Mouse (Mus musculus) hindbrain, embryonic 13.5 days (tissue): ENCODE measurements around the gene Dok7. TPM values are rescaled to one million over a fixed set of nuclear protein-coding genes. Genes with fewer than 3 reads are reported as not detected.
A peak's percentile ranks its signal among the peaks of the same experiment; 100 is the strongest.

Experiments used
- ATAC-seq: fragments of 200-750 bp; cut with Nextera tagmentation; 2 replicates; pipeline ENCODE4 v1.8.0; 2017; ENCODE audit warnings: moderate TSS enrichment; ENCODE audit not compliant: low FRiP score
- H3K27ac ChIP-seq: fragments of 300-500 bp; sonication (generic); 2 replicates; pipeline ENCODE4 v1.5.1; 2015; ENCODE audit warnings: inconsistent platforms, mild to moderate bottlenecking, moderate library complexity
- H3K27me3 ChIP-seq: fragments of 300-500 bp; sonication (generic); 2 replicates; pipeline ENCODE4 v1.6.1; 2015; ENCODE audit warnings: mild to moderate bottlenecking, inconsistent platforms
- H3K36me3 ChIP-seq: fragments of 300-500 bp; sonication (generic); 2 replicates; pipeline ENCODE4 v1.6.1; 2015; ENCODE audit warnings: mild to moderate bottlenecking, inconsistent platforms
- H3K4me1 ChIP-seq: fragments of 300-500 bp; sonication (generic); replicated peaks from 2 replicates; pipeline ENCODE4 v1.6.1; 2015; ENCODE audit warnings: inconsistent platforms
- H3K4me2 ChIP-seq: fragments of 300-500 bp; sonication (generic); 2 replicates; pipeline ENCODE4 v1.6.1; 2015; ENCODE audit warnings: inconsistent platforms, mild to moderate bottlenecking, moderate library complexity
- H3K4me3 ChIP-seq: fragments of 300-500 bp; sonication (generic); 2 replicates; pipeline ENCODE4 v1.5.1; 2015; ENCODE audit warnings: mild to moderate bottlenecking, inconsistent platforms
- H3K9ac ChIP-seq: fragments of 300-500 bp; sonication (generic); 2 replicates; pipeline ENCODE4 v1.6.1; 2015; ENCODE audit warnings: mild to moderate bottlenecking, inconsistent platforms
- H3K9me3 ChIP-seq: fragments of 300-500 bp; sonication (generic); 2 replicates; pipeline ENCODE4 v1.6.1; 2016; ENCODE audit warnings: inconsistent platforms
- WGBS: fragments of 180-500 bp; shearing (Covaris S2); methylation state at CpG from one replicate; pipeline ENCODE4 v1.1.7; 2015; 5-methylcytosine and 5-hydroxymethylcytosine counted together
- polyA plus RNA-seq: library from polyadenylated mRNA; unstranded; fragments of >200 nt; fragmentation: Nextera tagmentation; extraction: Ambion mirVana; gene quantifications from 2 replicates; pipeline ENCODE4 v1.2.1, GENCODE M21; 2015

Gene Dok7
- polyA plus RNA-seq, result 3.9 and 4.9 TPM in 2 replicates

- WGBS, result under 1% methylated on average over 60 of the region's 74 CpGs
- Histone ChIP-seq H3K4me2 (peak within 1 kb of the TSS; percentile 94), H3K27me3 (peaks cover 29% of the 10 kb centered on the region), H3K9me3 (no peaks in the 10 kb centered on the region), H3K27ac (peak within 1 kb of the TSS; percentile 48; the same call in 1 of the 2 replicates), H3K9ac (peak within 1 kb of the TSS; percentile 90), H3K36me3 (no peaks in the 10 kb centered on the region), H3K4me3 (peak within 1 kb of the TSS; percentile 59), H3K4me1 (peaks cover 24% of the 10 kb centered on the region)
- ATAC-seq, result peak; percentile 68
Measured at GRCm38 (mm10) chr5:35056604-35057432, at the start of gene Dok7. Gene Dok7, plus strand, starts transcription at chr5:35056766.

- no peak overlapping the region for H3K4me3 ChIP-seq
- no peak overlapping the region for H3K27ac ChIP-seq
- ATAC-seq, result no peak
- WGBS, result 89% methylated on average over 4 of the region's 4 CpGs
- no peak overlapping the region for H3K4me2 ChIP-seq
- H3K9ac ChIP-seq, result no peak overlapping the region
- H3K4me1 ChIP-seq, result peaks cover 12% of the 10 kb centered on the region
- no peaks in the 10 kb centered on the region for H3K9me3 ChIP-seq
- no peaks in the 10 kb centered on the region for H3K27me3 ChIP-seq
- H3K36me3 ChIP-seq, result peaks cover 18% of the 10 kb centered on the region
Measured at GRCm38 (mm10) chr5:35009163-35009562, 47.4 kb upstream of the Dok7 start.

- WGBS, result 79% methylated on average over 5 of the region's 5 CpGs
- no peaks in the 10 kb centered on the region for H3K27me3 ChIP-seq
- H3K27ac ChIP-seq, result no peak overlapping the region
- H3K9me3 ChIP-seq, result no peaks in the 10 kb centered on the region
- peaks cover 20% of the 10 kb centered on the region for H3K4me1 ChIP-seq
- H3K4me3 ChIP-seq, result no peak overlapping the region
- H3K9ac ChIP-seq, result no peak overlapping the region
- no peak for ATAC-seq
- peaks cover 13% of the 10 kb centered on the region for H3K36me3 ChIP-seq
- H3K4me2 ChIP-seq, result no peak overlapping the region
Measured at GRCm38 (mm10) chr5:35010656-35011055, 45.9 kb upstream of the Dok7 start.

- peaks cover 11% of the 10 kb centered on the region; the same call in 1 of the 2 replicates for H3K36me3 ChIP-seq
- ATAC-seq, result no peak
- no peaks in the 10 kb centered on the region for H3K27me3 ChIP-seq
- 91% methylated on average over 6 of the region's 6 CpGs for WGBS
- H3K27ac ChIP-seq, result no peak overlapping the region
- H3K4me3 ChIP-seq, result no peak overlapping the region
- H3K9ac ChIP-seq, result no peak overlapping the region
- H3K9me3 ChIP-seq, result no peaks in the 10 kb centered on the region
- peaks cover 20% of the 10 kb centered on the region for H3K4me1 ChIP-seq
- no peak overlapping the region for H3K4me2 ChIP-seq
Measured at GRCm38 (mm10) chr5:35011156-35011923, 45.2 kb upstream of the Dok7 start.

GRCm38 (mm10) chr5:35014036-35014435 is 42.5 kb upstream of the Dok7 start:
- peaks cover 5% of the 10 kb centered on the region; the same call in 1 of the 2 replicates for H3K36me3 ChIP-seq
- H3K4me2 ChIP-seq, result no peak overlapping the region
- peak overlapping the region; percentile 49 for H3K9ac ChIP-seq
- no peak overlapping the region for H3K4me3 ChIP-seq
- H3K27ac ChIP-seq, result peak overlapping the region; percentile 76
- H3K9me3 ChIP-seq, result no peaks in the 10 kb centered on the region
- whole genome bisulfite sequencing, result 33% methylated on average over 6 of the region's 6 CpGs
- ATAC-seq, result peak; percentile 74; the same call in 1 of the 2 replicates
- H3K4me1 ChIP-seq, result peaks cover 37% of the 10 kb centered on the region
- H3K27me3 ChIP-seq, result no peaks in the 10 kb centered on the region

- Histone ChIP-seq H3K27ac (no peak overlapping the region), H3K9ac (no peak overlapping the region), H3K9me3 (no peaks in the 10 kb centered on the region), H3K36me3 (peaks cover 37% of the 10 kb centered on the region), H3K4me1 (peaks cover 45% of the 10 kb centered on the region), H3K4me3 (no peak overlapping the region), H3K27me3 (no peaks in the 10 kb centered on the region), H3K4me2 (no peak overlapping the region)
- no peak for ATAC-seq
- WGBS, result 83% methylated on average over 9 of the region's 9 CpGs
Measured at GRCm38 (mm10) chr5:35019673-35020300, 36.8 kb upstream of the Dok7 start.

GRCm38 (mm10) chr5:35020410-35021241 is 35.9 kb upstream of the Dok7 start:
- H3K9ac ChIP-seq, result no peak overlapping the region
- ATAC-seq, result no peak
- H3K27ac ChIP-seq, result peak overlapping the region; percentile 40; the same call in 1 of the 2 replicates
- no peaks in the 10 kb centered on the region for H3K9me3 ChIP-seq
- no peak overlapping the region for H3K4me2 ChIP-seq
- peaks cover 43% of the 10 kb centered on the region for H3K4me1 ChIP-seq
- no peak overlapping the region for H3K4me3 ChIP-seq
- WGBS, result 89% methylated on average over 9 of the region's 9 CpGs
- H3K27me3 ChIP-seq, result no peaks in the 10 kb centered on the region
- peaks cover 40% of the 10 kb centered on the region for H3K36me3 ChIP-seq

GRCm38 (mm10) chr5:35024975-35025374 is 31.6 kb upstream of the Dok7 start:
- peaks cover 79% of the 10 kb centered on the region for H3K36me3 ChIP-seq
- H3K4me2 ChIP-seq, result no peak overlapping the region
- ATAC-seq, result 0 out of 2 replicates have a peak, but pooled peaks have one; percentile 35
- H3K4me1 ChIP-seq, result peaks cover 17% of the 10 kb centered on the region
- H3K9me3 ChIP-seq, result no peaks in the 10 kb centered on the region
- H3K27ac ChIP-seq, result 0 out of 2 replicates have a peak overlapping the region, but pooled peaks have one; percentile 14
- H3K4me3 ChIP-seq, result no peak overlapping the region
- H3K27me3 ChIP-seq, result no peaks in the 10 kb centered on the region
- no peak overlapping the region for H3K9ac ChIP-seq
- 32% methylated on average over 2 of the region's 2 CpGs for WGBS

- Histone ChIP-seq H3K4me3 (no peak overlapping the region), H3K27ac (no peak overlapping the region), H3K9me3 (no peaks in the 10 kb centered on the region), H3K4me1 (peaks cover 6% of the 10 kb centered on the region; the same call in 1 of the 2 replicates), H3K4me2 (no peak overlapping the region), H3K36me3 (peaks cover 85% of the 10 kb centered on the region), H3K9ac (no peak overlapping the region), H3K27me3 (no peaks in the 10 kb centered on the region)
- 97% methylated on average over 1 of the region's 1 CpGs for WGBS
- ATAC-seq, result no peak
Measured at GRCm38 (mm10) chr5:35029303-35029702, 27.3 kb upstream of the Dok7 start.

- H3K27me3 ChIP-seq, result no peaks in the 10 kb centered on the region
- H3K36me3 ChIP-seq, result peaks cover 85% of the 10 kb centered on the region
- no peak overlapping the region for H3K9ac ChIP-seq
- no peak overlapping the region for H3K27ac ChIP-seq
- no peaks in the 10 kb centered on the region for H3K9me3 ChIP-seq
- H3K4me2 ChIP-seq, result no peak overlapping the region
- H3K4me3 ChIP-seq, result no peak overlapping the region
- no peak for ATAC-seq
- WGBS, result 87% methylated on average over 5 of the region's 5 CpGs
- H3K4me1 ChIP-seq, result peaks cover 6% of the 10 kb centered on the region; the same call in 1 of the 2 replicates
Measured at GRCm38 (mm10) chr5:35029755-35030154, 26.8 kb upstream of the Dok7 start.

GRCm38 (mm10) chr5:35033068-35033467 is 23.5 kb upstream of the Dok7 start:
- no peaks in the 10 kb centered on the region for H3K9me3 ChIP-seq
- peaks cover 70% of the 10 kb centered on the region for H3K36me3 ChIP-seq
- WGBS, result 58% methylated on average over 5 of the region's 5 CpGs
- ATAC-seq, result no peak
- H3K4me1 ChIP-seq, result peaks cover 6% of the 10 kb centered on the region; the same call in 1 of the 2 replicates
- H3K27me3 ChIP-seq, result no peaks in the 10 kb centered on the region
- H3K4me2 ChIP-seq, result no peak overlapping the region
- H3K9ac ChIP-seq, result no peak overlapping the region
- H3K4me3 ChIP-seq, result no peak overlapping the region
- peak overlapping the region; percentile 31 for H3K27ac ChIP-seq
